Mouse (Mus musculus) neural tube, embryonic 14.5 days (tissue): Measurements from ENCODE around the gene Pfdn5. TPM values are rescaled to one million over a fixed set of nuclear protein-coding genes. Genes with fewer than 3 reads are reported as not detected.
A peak's percentile ranks its signal among the peaks of the same experiment; 100 is the strongest.

Experiments used
- ATAC-seq: fragments of 200-750 bp; cut with Nextera tagmentation; 2 replicates; pipeline ENCODE4 v1.8.0; 2017; ENCODE audit warnings: low read depth, mild to moderate bottlenecking, moderate TSS enrichment, moderate library complexity
- H3K27ac ChIP-seq: fragments of 300-500 bp; sonication (generic); 2 replicates; pipeline ENCODE4 v1.5.1; 2014; ENCODE audit warnings: low read depth, mild to moderate bottlenecking, control low read depth, low read length, moderate library complexity, mixed read lengths
- H3K27me3 ChIP-seq: fragments of 300-500 bp; sonication (generic); 2 replicates; pipeline ENCODE4 v1.6.1; 2014; ENCODE audit warnings: low read length; ENCODE audit not compliant: control insufficient read depth, insufficient read depth
- H3K36me3 ChIP-seq: fragments of 300-500 bp; sonication (generic); 2 replicates; pipeline ENCODE4 v1.6.1; 2014; ENCODE audit warnings: low read length, mixed read lengths; ENCODE audit not compliant: control insufficient read depth, insufficient read depth
- H3K4me1 ChIP-seq: fragments of 300-500 bp; sonication (generic); 2 replicates; pipeline ENCODE4 v1.6.1; 2014; ENCODE audit warnings: low read length; ENCODE audit not compliant: control insufficient read depth, insufficient read depth
- H3K4me2 ChIP-seq: fragments of 300-500 bp; sonication (generic); 2 replicates; pipeline ENCODE4 v1.6.1; 2014; ENCODE audit warnings: mild to moderate bottlenecking, low read depth, low read length, control low read depth
- H3K4me3 ChIP-seq: fragments of 300-500 bp; sonication (generic); 2 replicates; pipeline ENCODE4 v1.5.1; 2014; ENCODE audit warnings: low read depth, low read length, control low read depth, mixed read lengths
- H3K9ac ChIP-seq: fragments of 300-500 bp; sonication (generic); replicated peaks from 2 replicates; pipeline ENCODE4 v1.6.1; 2014; ENCODE audit warnings: low read depth, mild to moderate bottlenecking, control low read depth, low read length, mixed read lengths
- H3K9me3 ChIP-seq: fragments of 300-500 bp; sonication (generic); 2 replicates; pipeline ENCODE4 v1.6.1; 2016; ENCODE audit warnings: low read length; ENCODE audit not compliant: control insufficient read depth
- WGBS: fragments of 180-500 bp; shearing (Covaris S2); extraction: QIAGEN DNeasy Blood & Tissue Kit; methylation state at CpG from one replicate; pipeline ENCODE4 v1.1.7; 2014; 5-methylcytosine and 5-hydroxymethylcytosine counted together
- polyA plus RNA-seq: library from polyadenylated mRNA; unstranded; fragments of >200 nt; fragmentation: Nextera tagmentation; extraction: Ambion mirVana; gene quantifications from 2 replicates; pipeline ENCODE4 v1.2.1, GENCODE M21; 2014

The Pfdn5 gene
- 546 and 560 TPM in 2 replicates for polyA plus RNA-seq

DNA sequence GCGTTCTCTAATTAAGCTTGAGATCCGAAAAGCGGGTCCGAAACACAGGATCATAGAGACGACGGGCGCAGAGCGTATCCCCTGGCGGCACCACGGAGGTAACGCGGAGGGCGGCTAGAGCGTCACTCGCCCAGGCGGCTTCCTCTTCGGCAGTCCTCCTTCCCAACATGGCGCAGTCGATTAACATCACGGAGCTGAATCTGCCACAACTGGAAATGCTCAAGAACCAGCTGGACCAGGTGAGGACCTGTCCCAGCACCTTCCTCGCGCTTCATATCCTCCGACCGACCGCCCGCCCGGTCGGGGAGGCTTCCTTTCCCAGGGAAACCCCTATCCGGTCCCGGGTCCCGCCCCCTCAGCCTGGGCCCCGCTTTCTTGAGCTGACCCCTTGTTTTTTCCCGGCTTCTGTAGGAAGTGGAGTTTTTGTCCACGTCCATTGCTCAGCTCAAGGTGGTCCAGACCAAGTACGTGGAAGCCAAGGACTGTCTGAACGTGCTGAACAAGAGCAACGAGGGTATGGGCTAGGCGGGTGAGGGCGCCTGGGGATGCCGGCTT lies at the start of gene Pfdn5:
TSS of gene Pfdn5 (plus strand) at position 95 of the 555 bp plus-strand sequence.
- Histone ChIP-seq H3K9me3 (no peaks in the 10 kb centered on the region), H3K4me2 (peak within 1 kb of the TSS; percentile 63), H3K9ac (peak within 1 kb of the TSS; percentile 75), H3K27ac (peak within 1 kb of the TSS; percentile 64), H3K4me1 (peaks cover 9% of the 10 kb centered on the region), H3K27me3 (no peaks in the 10 kb centered on the region), H3K4me3 (peak within 1 kb of the TSS; percentile 71), H3K36me3 (no peaks in the 10 kb centered on the region; the same call in none of the 2 replicates)
- under 1% methylated on average over 40 of the region's 40 CpGs for WGBS
- peak; percentile 92 for ATAC-seq

DNA sequence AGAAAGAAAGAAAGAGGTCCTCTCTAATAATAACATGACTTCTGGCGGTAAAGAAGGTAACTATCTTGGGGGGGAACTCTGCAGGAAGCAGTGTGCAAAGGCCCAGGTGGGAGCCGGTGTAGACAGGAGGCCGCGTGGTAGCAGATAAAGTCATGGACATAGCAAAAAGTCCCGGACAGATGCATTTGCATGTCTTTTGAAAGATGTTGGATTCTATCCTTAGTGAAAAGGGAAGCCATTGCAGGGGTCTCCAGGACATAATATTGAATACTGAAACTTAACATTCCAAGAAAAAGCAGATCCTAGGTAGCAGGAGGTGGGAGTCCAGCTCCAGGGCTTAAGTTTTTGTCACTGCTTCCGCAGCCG lies 47.2 kb upstream of the Pfdn5 start:
- Histone ChIP-seq H3K36me3 (peaks cover 10% of the 10 kb centered on the region; the same call in 1 of the 2 replicates), H3K27ac (peak overlapping the region; percentile 65), H3K4me1 (peaks cover 9% of the 10 kb centered on the region), H3K4me3 (peak overlapping the region; percentile 73), H3K9me3 (no peaks in the 10 kb centered on the region), H3K9ac (peak overlapping the region; percentile 78), H3K4me2 (peak overlapping the region; percentile 88), H3K27me3 (no peaks in the 10 kb centered on the region)
- 32% methylated on average over 7 of the region's 7 CpGs for WGBS
- ATAC-seq = no peak

DNA sequence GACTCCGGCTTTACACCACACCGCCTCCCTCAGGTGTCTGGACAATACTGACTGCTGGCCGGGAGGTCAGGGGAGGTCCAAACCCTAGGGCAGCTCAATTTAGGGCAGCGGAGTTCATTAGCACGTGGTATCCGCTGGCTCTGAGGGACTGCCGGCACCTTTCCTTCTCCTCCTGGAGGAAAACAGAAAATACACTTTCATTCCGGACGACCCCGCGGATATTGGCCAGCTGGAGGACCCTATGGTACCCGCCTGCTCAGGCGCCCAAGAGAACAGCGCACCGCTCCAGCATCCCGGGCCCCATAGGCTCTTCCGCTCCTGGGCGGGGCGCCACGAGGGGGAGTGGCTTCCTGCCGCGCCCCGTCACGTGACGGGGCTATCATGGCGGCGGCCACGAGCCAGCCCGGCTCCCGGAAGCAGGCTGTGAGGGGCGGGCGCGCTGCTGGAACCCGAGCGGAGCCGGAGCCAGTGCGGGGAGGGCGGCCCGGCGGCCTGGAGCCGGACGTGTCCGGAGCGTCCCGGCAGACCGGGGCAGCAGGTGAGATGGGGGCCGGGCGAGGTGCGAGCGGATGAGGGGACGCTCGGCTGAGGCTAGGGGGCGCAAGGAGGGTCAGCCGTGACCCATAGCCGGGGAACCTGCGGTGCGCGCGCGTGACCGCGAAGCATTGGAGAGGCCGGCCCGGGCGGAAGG lies 46.7 kb upstream of the Pfdn5 start, which contains the start of gene Mfsd5:
TSS of gene Mfsd5 (plus strand) at position 363 of the 691 bp plus-strand sequence.
- under 1% methylated on average over 64 of the region's 65 CpGs for WGBS
- Histone ChIP-seq H3K4me2 (peak within 1 kb of the TSS; percentile 88), H3K27me3 (no peaks in the 10 kb centered on the region), H3K9me3 (no peaks in the 10 kb centered on the region), H3K4me3 (peak within 1 kb of the TSS; percentile 73), H3K9ac (peak within 1 kb of the TSS; percentile 78), H3K36me3 (peaks cover 10% of the 10 kb centered on the region; the same call in 1 of the 2 replicates), H3K27ac (peak within 1 kb of the TSS; percentile 83), H3K4me1 (peaks cover 9% of the 10 kb centered on the region)
- ATAC-seq = peak; percentile 96

DNA sequence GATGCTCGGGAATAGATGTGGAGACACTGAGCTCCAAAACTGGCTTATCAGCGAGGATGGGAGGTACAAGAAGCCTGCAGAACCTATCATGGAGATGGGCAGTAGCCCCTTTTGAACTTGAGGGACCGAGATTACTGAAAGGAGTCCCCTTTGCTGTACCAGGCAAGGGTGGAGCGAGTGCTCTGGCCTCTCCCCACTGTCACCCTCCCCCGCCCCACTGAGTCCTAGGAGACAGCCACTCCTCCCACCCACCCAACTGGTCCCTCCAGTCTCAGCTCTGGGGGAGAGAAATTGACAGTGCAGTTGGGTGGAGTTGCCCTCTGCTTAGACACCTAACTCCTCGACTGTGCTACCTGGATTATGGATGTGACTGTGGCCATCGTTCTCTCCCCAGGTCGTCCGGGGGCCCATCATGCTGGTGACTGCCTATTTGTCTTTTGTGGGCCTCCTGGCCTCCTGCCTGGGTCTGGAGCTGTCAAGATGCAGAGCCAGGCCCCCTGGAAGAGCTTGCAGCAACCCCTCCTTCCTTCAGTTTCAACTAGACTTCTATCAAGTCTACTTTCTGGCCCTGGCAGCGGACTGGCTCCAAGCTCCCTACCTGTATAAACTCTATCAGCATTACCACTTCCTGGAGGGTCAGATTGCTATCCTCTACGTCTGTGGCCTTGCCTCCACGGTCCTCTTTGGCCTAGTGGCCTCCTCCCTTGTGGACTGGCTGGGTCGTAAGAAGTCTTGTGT lies 46.0 kb upstream of the Pfdn5 start:
- H3K4me3 ChIP-seq = peak overlapping the region; percentile 73
- WGBS = 32% methylated on average over 13 of the region's 13 CpGs
- no peaks in the 10 kb centered on the region for H3K27me3 ChIP-seq
- ATAC-seq = peak; percentile 56; the same call in 1 of the 2 replicates
- H3K4me2 ChIP-seq = peak overlapping the region; percentile 88
- peaks cover 9% of the 10 kb centered on the region for H3K4me1 ChIP-seq
- H3K36me3 ChIP-seq = peaks cover 10% of the 10 kb centered on the region; the same call in 1 of the 2 replicates
- H3K27ac ChIP-seq = peak overlapping the region; percentile 83
- H3K9ac ChIP-seq = peak overlapping the region; percentile 78
- no peaks in the 10 kb centered on the region for H3K9me3 ChIP-seq

- WGBS = 96% methylated on average over 19 of the region's 19 CpGs
- peak overlapping the region; percentile 88; the same call in 1 of the 2 replicates for H3K4me2 ChIP-seq
- H3K9ac ChIP-seq = no peak overlapping the region
- H3K4me3 ChIP-seq = peak overlapping the region; percentile 73; the same call in 1 of the 2 replicates
- no peaks in the 10 kb centered on the region for H3K9me3 ChIP-seq
- ATAC-seq = no peak
- H3K36me3 ChIP-seq = peaks cover 10% of the 10 kb centered on the region; the same call in 1 of the 2 replicates
- H3K27ac ChIP-seq = no peak overlapping the region
- H3K4me1 ChIP-seq = peaks cover 9% of the 10 kb centered on the region
- no peaks in the 10 kb centered on the region for H3K27me3 ChIP-seq
Observed at GRCm38 (mm10) chr15:102280623-102281022, 45.3 kb upstream of the Pfdn5 start.

DNA sequence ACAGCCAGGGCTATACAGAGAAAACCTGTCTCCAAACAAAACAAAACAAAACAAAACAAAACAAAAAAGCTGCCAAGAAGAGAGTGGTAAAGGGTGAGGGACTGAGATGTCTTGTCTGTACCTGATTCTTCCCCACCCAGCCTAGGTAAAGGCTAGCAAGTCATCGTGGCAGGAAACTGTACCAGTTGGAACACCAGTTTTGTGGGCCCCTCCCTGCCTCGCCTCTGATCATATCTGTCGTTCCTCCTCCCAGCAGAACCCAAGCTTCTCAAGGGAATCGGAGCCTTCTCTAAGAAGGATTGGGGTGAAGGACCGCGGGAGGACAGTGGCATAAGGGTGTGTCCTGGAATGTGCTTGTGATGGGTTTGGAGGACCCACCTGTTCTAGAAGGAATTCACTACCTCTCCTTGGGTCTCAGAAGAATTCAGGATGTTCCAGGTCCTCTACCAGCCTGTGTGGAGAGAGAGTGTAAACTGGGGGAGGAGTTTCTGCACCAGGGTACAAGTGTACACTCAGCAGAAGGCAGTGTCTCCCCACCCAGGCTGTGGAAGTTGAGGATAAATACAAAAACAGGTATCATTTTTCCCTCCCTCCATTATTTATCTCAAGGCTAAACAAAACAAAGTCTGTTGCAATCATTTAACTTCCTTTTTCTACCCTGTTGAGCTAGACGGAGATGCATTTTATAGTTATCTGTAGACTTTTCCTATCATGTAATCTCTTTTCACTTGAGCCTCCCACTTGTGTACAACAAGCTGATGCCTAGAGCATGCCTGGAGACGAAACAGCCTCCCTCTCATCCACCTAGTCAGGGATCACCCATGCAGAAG lies 43.2 kb upstream of the Pfdn5 start:
- Histone ChIP-seq H3K4me2 (no peak overlapping the region), H3K27ac (no peak overlapping the region), H3K4me3 (no peak overlapping the region), H3K4me1 (peaks cover 9% of the 10 kb centered on the region), H3K27me3 (no peaks in the 10 kb centered on the region), H3K9ac (no peak overlapping the region), H3K9me3 (no peaks in the 10 kb centered on the region), H3K36me3 (peaks cover 10% of the 10 kb centered on the region; the same call in 1 of the 2 replicates)
- no peak for ATAC-seq
- WGBS = 92% methylated on average over 8 of the region's 8 CpGs

GRCm38 (mm10) chr15:102283648-102284047 lies 42.3 kb upstream of the Pfdn5 start:
- Histone ChIP-seq H3K27ac (no peak overlapping the region), H3K9ac (no peak overlapping the region), H3K4me1 (peaks cover 9% of the 10 kb centered on the region), H3K4me2 (no peak overlapping the region), H3K9me3 (no peaks in the 10 kb centered on the region), H3K4me3 (no peak overlapping the region), H3K27me3 (no peaks in the 10 kb centered on the region), H3K36me3 (peaks cover 10% of the 10 kb centered on the region; the same call in 1 of the 2 replicates)
- 71% methylated on average over 3 of the region's 3 CpGs for WGBS
- ATAC-seq = no peak

GRCm38 (mm10) chr15:102287395-102287794 lies 38.5 kb upstream of the Pfdn5 start:
- Histone ChIP-seq H3K27ac (no peak overlapping the region), H3K9ac (no peak overlapping the region), H3K27me3 (no peaks in the 10 kb centered on the region), H3K4me1 (no peaks in the 10 kb centered on the region), H3K4me2 (no peak overlapping the region), H3K9me3 (no peaks in the 10 kb centered on the region), H3K4me3 (no peak overlapping the region), H3K36me3 (no peaks in the 10 kb centered on the region)
- no peak for ATAC-seq
